Mouse (Mus musculus): Measurements from ENCODE around the gene Fat4. TPM values are rescaled to one million over a fixed set of nuclear protein-coding genes. Genes with fewer than 3 reads are reported as not detected.

Gene Fat4
- polyA plus RNA-seq, 1 experiment from 2014 or later, result 5.3 TPM

DNA sequence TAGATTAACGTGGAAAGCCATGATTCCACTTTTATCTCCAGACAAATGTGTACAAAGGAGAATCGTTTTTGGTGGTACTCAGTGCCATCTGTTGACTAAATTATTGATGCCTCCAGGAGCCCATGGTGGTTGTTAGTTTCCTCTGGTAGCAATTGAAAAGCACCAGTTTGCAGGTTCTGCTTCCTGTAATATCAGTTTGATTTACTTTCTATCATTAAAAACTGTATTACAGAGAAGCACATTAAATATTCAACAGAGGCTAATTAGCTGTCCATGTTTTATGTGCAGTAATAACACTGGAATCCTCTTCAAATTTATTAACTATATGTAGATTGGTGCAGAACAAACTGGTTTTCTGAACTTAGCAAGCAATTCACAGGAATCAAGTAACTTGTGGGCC, 149.4 kb downstream of the Fat4 start:
- no peak for ATAC-seq (replicated peaks; ENCODE audit: insufficient number of reproducible peaks, low FRiP score, low TSS enrichment)
- WGBS (ENCODE audit: insufficient replicate concordance), result 61% methylated on average over 2 of the region's 2 CpGs
- H3K27ac ChIP-seq (ENCODE audit: low read depth, low read length), result no peak overlapping the region
- H3K4me2 ChIP-seq, result no peak overlapping the region
- no peak overlapping the region for H3K9ac ChIP-seq (ENCODE audit: low read depth, low read length)
- H3K9me3 ChIP-seq (replicated peaks; ENCODE audit: control insufficient read depth, low read length), result no peaks in the 10 kb centered on the region
- no peaks in the 10 kb centered on the region for H3K4me1 ChIP-seq (ENCODE audit: control insufficient read depth, insufficient read depth, low read length)
- H3K27me3 ChIP-seq (ENCODE audit: control insufficient read depth, insufficient read depth, low read length), result no peaks in the 10 kb centered on the region
- no peaks in the 10 kb centered on the region for H3K36me3 ChIP-seq (ENCODE audit: control insufficient read depth, insufficient read depth, low read length)
- H3K4me3 ChIP-seq (ENCODE audit: low read depth, low read length), result no peak overlapping the region

DNA sequence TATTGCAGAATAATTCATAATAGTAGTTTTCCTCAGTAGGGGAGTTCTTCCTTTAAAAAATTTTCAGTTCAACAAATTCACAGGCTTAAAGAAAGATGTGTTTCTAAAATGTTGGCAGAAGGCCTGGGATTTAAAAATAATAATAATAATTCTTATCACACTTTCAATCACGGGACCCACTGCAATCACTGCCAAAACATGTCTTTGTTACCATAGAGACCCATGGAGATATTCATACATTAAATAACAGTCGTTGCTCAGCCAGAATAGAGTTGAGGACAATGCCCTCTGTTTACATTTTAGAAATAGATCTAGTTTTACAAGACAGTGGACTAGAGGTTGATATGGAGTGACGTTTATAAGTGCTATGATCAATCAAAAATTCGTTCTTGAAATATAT, 159.7 kb downstream of the Fat4 start:
- 0 out of 2 replicates have a peak, but pooled peaks cover 7% of the 10 kb centered on the region for H3K4me1 ChIP-seq (ENCODE audit: control insufficient read depth, insufficient read depth, low read length)
- no peak overlapping the region for H3K9ac ChIP-seq (ENCODE audit: low read depth, low read length)
- no peaks in the 10 kb centered on the region for H3K36me3 ChIP-seq (ENCODE audit: control insufficient read depth, insufficient read depth, low read length)
- H3K27me3 ChIP-seq (ENCODE audit: control insufficient read depth, insufficient read depth, low read length), result no peaks in the 10 kb centered on the region
- H3K27ac ChIP-seq (ENCODE audit: low read depth, low read length), result no peak overlapping the region
- no peak overlapping the region for H3K4me3 ChIP-seq (ENCODE audit: low read depth, low read length)
- H3K4me2 ChIP-seq, result no peak overlapping the region
- H3K9me3 ChIP-seq (replicated peaks; ENCODE audit: control insufficient read depth, low read length), result no peaks in the 10 kb centered on the region
- 63% methylated on average over 4 of the region's 4 CpGs for WGBS (ENCODE audit: insufficient replicate concordance)
- no peak for ATAC-seq (replicated peaks; ENCODE audit: insufficient number of reproducible peaks, low FRiP score, low TSS enrichment)

DNA sequence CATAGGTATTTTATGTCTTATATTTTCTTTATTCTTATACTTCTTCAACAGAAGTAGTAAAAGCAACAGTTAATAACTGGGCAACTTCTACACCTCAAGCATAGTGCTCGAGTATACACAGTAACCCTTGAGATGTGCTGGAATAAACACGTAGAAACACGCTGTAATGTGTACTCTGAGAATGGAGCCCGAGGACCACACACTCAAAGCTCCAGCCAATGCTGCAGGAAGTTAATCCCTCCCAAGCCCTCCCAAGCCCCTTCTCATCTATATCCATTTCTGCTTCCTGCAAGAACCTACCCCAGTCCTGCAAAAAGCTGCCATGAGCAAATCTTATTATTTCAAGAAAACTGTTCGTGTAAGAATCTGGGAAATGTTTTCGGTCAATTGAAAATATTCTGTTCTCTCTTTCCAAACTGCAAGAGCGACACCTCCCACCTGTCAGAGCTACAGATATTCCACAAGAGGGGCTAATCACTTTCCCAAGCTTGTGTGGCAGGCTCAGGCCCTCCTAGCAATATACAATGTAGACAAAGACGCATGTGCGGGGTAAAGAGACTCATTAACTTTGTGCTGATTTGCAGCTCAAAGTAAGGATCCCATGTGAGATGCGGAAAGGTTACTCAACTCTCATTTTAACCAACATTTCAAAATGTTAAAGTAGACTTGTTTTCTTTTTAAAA, 161.0 kb downstream of the Fat4 start:
- 74% methylated on average over 10 of the region's 10 CpGs for WGBS (ENCODE audit: insufficient replicate concordance)
- Histone ChIP-seq H3K9me3 (replicated peaks; ENCODE audit: control insufficient read depth, low read length) (no peaks in the 10 kb centered on the region), H3K9ac (ENCODE audit: low read depth, low read length) (no peak overlapping the region), H3K27ac (ENCODE audit: low read depth, low read length) (no peak overlapping the region), H3K27me3 (ENCODE audit: control insufficient read depth, insufficient read depth, low read length) (no peaks in the 10 kb centered on the region), H3K4me2 (no peak overlapping the region), H3K4me1 (ENCODE audit: control insufficient read depth, insufficient read depth, low read length) (0 out of 2 replicates have a peak, but pooled peaks cover 7% of the 10 kb centered on the region), H3K36me3 (ENCODE audit: control insufficient read depth, insufficient read depth, low read length) (no peaks in the 10 kb centered on the region), H3K4me3 (ENCODE audit: low read depth, low read length) (no peak overlapping the region)
- no peak for ATAC-seq (replicated peaks; ENCODE audit: insufficient number of reproducible peaks, low FRiP score, low TSS enrichment)

DNA sequence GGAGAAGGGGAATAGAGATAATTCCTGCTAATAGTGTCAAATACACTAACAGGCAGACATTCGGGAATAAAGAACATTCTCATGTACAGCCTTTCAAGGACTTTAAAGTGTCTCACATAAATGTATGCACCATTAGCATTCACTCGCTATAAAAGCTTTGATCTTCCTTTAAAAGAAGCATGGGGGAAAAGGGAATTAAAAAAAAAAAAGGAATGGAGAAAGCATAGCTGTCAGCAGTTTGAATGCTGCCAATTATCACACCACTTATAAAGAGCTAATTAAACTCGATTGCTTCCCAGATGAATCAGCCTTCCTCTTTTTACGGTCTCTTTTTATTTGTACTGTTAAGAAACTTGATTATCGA, 161.5 kb downstream of the Fat4 start:
- no peak overlapping the region for H3K9ac ChIP-seq (ENCODE audit: low read depth, low read length)
- H3K4me2 ChIP-seq, result no peak overlapping the region
- H3K36me3 ChIP-seq (ENCODE audit: control insufficient read depth, insufficient read depth, low read length), result no peaks in the 10 kb centered on the region
- 77% methylated on average over 5 of the region's 5 CpGs for WGBS (ENCODE audit: insufficient replicate concordance)
- no peak overlapping the region for H3K27ac ChIP-seq (ENCODE audit: low read depth, low read length)
- no peak overlapping the region for H3K4me3 ChIP-seq (ENCODE audit: low read depth, low read length)
- ATAC-seq (replicated peaks; ENCODE audit: insufficient number of reproducible peaks, low FRiP score, low TSS enrichment), result no peak
- 0 out of 2 replicates have a peak, but pooled peaks cover 7% of the 10 kb centered on the region for H3K4me1 ChIP-seq (ENCODE audit: control insufficient read depth, insufficient read depth, low read length)
- no peaks in the 10 kb centered on the region for H3K27me3 ChIP-seq (ENCODE audit: control insufficient read depth, insufficient read depth, low read length)
- no peaks in the 10 kb centered on the region for H3K9me3 ChIP-seq (replicated peaks; ENCODE audit: control insufficient read depth, low read length)

DNA sequence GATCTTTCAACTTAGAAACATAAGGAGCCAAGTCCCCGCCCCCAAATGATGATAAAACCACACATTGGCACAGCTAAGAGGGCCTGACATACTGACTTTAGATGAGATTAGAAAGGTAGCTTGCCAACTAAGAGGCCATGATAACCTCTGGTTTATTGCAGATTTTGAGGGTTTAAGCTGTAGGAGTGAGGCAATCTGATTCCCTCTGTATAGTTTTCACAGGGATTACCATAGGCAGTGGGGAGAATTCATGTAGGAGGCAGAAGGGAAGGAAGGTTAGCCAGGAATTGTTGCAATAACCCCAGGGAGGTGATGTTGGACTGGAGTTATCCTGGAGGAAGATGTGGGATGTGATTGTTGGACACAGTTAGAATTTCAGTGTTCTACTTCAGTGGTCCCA, 163.4 kb downstream of the Fat4 start:
- no peaks in the 10 kb centered on the region for H3K27me3 ChIP-seq (ENCODE audit: control insufficient read depth, insufficient read depth, low read length)
- H3K9ac ChIP-seq (ENCODE audit: low read depth, low read length), result no peak overlapping the region
- no peak overlapping the region for H3K27ac ChIP-seq (ENCODE audit: low read depth, low read length)
- H3K4me2 ChIP-seq, result no peak overlapping the region
- ATAC-seq (replicated peaks; ENCODE audit: insufficient number of reproducible peaks, low FRiP score, low TSS enrichment), result no peak
- H3K9me3 ChIP-seq (replicated peaks; ENCODE audit: control insufficient read depth, low read length), result no peaks in the 10 kb centered on the region
- H3K4me3 ChIP-seq (ENCODE audit: low read depth, low read length), result no peak overlapping the region
- no peaks in the 10 kb centered on the region for H3K36me3 ChIP-seq (ENCODE audit: control insufficient read depth, insufficient read depth, low read length)
- 0 out of 2 replicates have a peak, but pooled peaks cover 7% of the 10 kb centered on the region for H3K4me1 ChIP-seq (ENCODE audit: control insufficient read depth, insufficient read depth, low read length)
- WGBS (ENCODE audit: insufficient replicate concordance), result 67% methylated on average over 1 of the region's 1 CpGs

DNA sequence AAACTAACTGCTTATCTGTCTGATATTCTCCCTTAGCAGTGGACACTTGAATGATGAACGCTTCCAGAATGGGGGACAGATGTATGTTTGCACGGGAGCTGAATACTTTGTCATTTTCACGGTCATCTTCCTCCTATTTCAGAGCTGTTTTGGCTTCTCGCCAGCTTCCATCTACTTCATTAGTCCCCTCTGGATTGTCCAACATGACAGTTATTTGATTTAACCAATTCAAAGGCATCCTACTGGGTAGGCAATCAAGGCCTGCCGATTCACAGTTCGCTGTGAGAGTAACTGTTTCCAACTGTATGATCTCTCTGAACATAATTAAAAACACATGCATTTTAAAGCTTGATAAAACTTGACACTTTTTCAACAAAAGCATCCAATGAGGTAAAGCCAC, 166.3 kb downstream of the Fat4 start:
- Histone ChIP-seq H3K4me1 (ENCODE audit: control insufficient read depth, insufficient read depth, low read length) (0 out of 2 replicates have a peak, but pooled peaks cover 7% of the 10 kb centered on the region), H3K4me3 (ENCODE audit: low read depth, low read length) (no peak overlapping the region), H3K9me3 (replicated peaks; ENCODE audit: control insufficient read depth, low read length) (no peaks in the 10 kb centered on the region), H3K9ac (ENCODE audit: low read depth, low read length) (no peak overlapping the region), H3K27ac (ENCODE audit: low read depth, low read length) (no peak overlapping the region), H3K4me2 (no peak overlapping the region), H3K36me3 (ENCODE audit: control insufficient read depth, insufficient read depth, low read length) (no peaks in the 10 kb centered on the region), H3K27me3 (ENCODE audit: control insufficient read depth, insufficient read depth, low read length) (no peaks in the 10 kb centered on the region)
- no peak for ATAC-seq (replicated peaks; ENCODE audit: insufficient number of reproducible peaks, low FRiP score, low TSS enrichment)
- WGBS (ENCODE audit: insufficient replicate concordance), result 72% methylated on average over 6 of the region's 6 CpGs
